Mouse (Mus musculus) embryonic facial prominence, embryonic 12.5 days (tissue): ENCODE measurements around the gene Slc10a7. TPM values are rescaled to one million over a fixed set of nuclear protein-coding genes. Genes with fewer than 3 reads are reported as not detected.
"Not testable (repeated sequence)": the region's sequence is repeated elsewhere in the genome, so short reads cannot be mapped to it uniquely, and the experiment has no call there.

Experiments
- ATAC-seq: fragments of 200-750 bp; cut with Nextera tagmentation; 2 replicates; pipeline ENCODE4 v1.8.0; 2017; ENCODE audit not compliant: insufficient number of reproducible peaks, insufficient read depth, low FRiP score, low TSS enrichment
- H3K27ac ChIP-seq: fragments of 300-500 bp; sonication (generic); 2 replicates; pipeline ENCODE4 v1.5.1; 2016; ENCODE audit warnings: mild to moderate bottlenecking
- H3K27me3 ChIP-seq: fragments of 300-500 bp; sonication (generic); 2 replicates; pipeline ENCODE4 v1.6.1; 2016; ENCODE audit warnings: mild to moderate bottlenecking, moderate library complexity
- H3K36me3 ChIP-seq: fragments of 300-500 bp; sonication (generic); 2 replicates; pipeline ENCODE4 v1.6.1; 2016; ENCODE audit warnings: mild to moderate bottlenecking
- H3K4me1 ChIP-seq: fragments of 300-500 bp; sonication (generic); 2 replicates; pipeline ENCODE4 v1.6.1; 2016
- H3K4me2 ChIP-seq: fragments of 300-500 bp; sonication (generic); replicated peaks from 2 replicates; pipeline ENCODE4 v1.6.1; 2016; ENCODE audit warnings: mild to moderate bottlenecking, moderate library complexity
- H3K4me3 ChIP-seq: fragments of 300-500 bp; sonication (generic); 2 replicates; pipeline ENCODE4 v1.5.1; 2016; ENCODE audit warnings: mild to moderate bottlenecking
- H3K9ac ChIP-seq: fragments of 300-500 bp; sonication (generic); 2 replicates; pipeline ENCODE4 v1.6.1; 2016; ENCODE audit warnings: mild to moderate bottlenecking, moderate library complexity
- H3K9me3 ChIP-seq: fragments of 300-500 bp; sonication (generic); 2 replicates; pipeline ENCODE4 v1.6.1; 2016; ENCODE audit warnings: mild to moderate bottlenecking, moderate library complexity
- WGBS: fragments of 180-500 bp; shearing (Covaris S2); methylation state at CpG from one replicate; pipeline ENCODE4 v1.1.7; 2016; 5-methylcytosine and 5-hydroxymethylcytosine counted together
- polyA plus RNA-seq: library from polyadenylated mRNA; unstranded; fragments of >200 nt; fragmentation: Nextera tagmentation; extraction: Ambion mirVana; gene quantifications from 2 replicates; pipeline ENCODE4 v1.2.1, GENCODE M21; 2016

The Slc10a7 gene
- polyA plus RNA-seq, 1 experiment from 2014 or later = 17.1 TPM

- no peak for ATAC-seq
Observed at GRCm38 (mm10) chr8:78703068-78703820, 194.1 kb downstream of the Slc10a7 start.

DNA sequence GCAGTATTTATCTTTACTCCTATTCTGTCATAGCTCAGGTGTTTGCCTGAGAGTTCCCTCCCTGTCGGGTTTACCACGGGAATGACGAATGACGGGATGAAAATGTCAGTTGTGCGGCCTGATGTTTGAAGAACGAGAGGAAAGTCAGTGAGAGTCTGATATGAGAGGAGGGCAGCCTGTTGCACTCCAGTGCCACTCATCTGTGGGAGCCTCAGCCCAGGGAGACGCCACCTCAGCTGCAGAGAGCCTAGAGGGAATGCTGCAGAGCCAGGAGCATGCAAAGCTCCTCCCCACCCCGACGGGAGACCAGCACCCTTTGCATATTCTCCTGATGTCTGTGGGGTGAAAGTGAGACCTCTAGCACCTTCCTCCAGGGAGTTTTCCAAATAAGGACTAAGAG is 196.8 kb downstream of the Slc10a7 start:
- Histone ChIP-seq H3K4me2 (no peak overlapping the region), H3K27ac (no peak overlapping the region), H3K4me3 (no peak overlapping the region), H3K9ac (no peak overlapping the region), H3K36me3 (peaks cover 5% of the 10 kb centered on the region; the same call in 1 of the 2 replicates), H3K9me3 (no peaks in the 10 kb centered on the region), H3K27me3 (no peaks in the 10 kb centered on the region), H3K4me1 (0 out of 2 replicates have a peak, but pooled peaks cover 3% of the 10 kb centered on the region)
- 63% methylated on average over 9 of the region's 9 CpGs for WGBS
- ATAC-seq = no peak

More at GRCm38 (mm10) chr8:78703068-78703820, 194.1 kb downstream of the Slc10a7 start:
- H3K4me2 ChIP-seq = no peak overlapping the region
- no peak overlapping the region for H3K4me3 ChIP-seq
- H3K27ac ChIP-seq = no peak overlapping the region
- H3K4me1 ChIP-seq = 0 out of 2 replicates have a peak, but pooled peaks cover 3% of the 10 kb centered on the region
- no peaks in the 10 kb centered on the region for H3K9me3 ChIP-seq
- WGBS = 64% methylated on average over 11 of the region's 11 CpGs
- H3K9ac ChIP-seq = no peak overlapping the region
- H3K36me3 ChIP-seq = peaks cover 10% of the 10 kb centered on the region; the same call in 1 of the 2 replicates
- no peaks in the 10 kb centered on the region for H3K27me3 ChIP-seq

DNA sequence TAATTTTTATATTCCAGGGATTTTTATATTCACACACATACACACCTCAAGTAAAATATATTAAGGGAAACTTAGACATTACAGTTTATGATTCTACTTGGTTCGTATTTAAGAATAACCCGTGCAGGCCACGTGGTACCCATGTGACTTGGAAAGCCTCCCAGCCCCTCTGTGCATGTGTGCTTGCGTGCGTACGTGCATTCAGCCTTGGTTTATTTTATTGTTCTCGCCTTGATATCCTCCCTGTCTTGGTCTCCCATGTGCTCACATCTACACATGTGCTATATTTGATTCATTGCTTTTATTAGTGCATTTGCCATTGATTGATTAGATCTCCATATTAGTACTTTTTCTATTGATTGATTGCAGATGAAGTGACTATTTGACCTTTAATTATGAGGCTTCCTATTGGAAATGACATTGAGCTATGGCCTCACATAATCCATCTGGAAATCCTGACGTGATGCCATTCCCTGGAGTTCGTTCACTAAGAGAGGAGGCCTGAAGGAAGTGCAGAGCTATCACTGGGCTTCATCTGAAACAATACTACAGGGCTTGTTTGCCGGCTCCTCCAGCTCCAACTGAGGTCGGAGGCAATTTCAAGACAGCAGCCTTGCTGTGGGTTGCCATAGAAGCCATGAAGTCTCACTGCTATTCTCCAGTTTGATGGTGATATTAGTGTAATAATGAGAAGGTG is 200.9 kb downstream of the Slc10a7 start:
- 80% methylated on average over 11 of the region's 11 CpGs for WGBS
- Histone ChIP-seq H3K4me2 (no peak overlapping the region), H3K4me1 (no peaks in the 10 kb centered on the region), H3K36me3 (no peaks in the 10 kb centered on the region), H3K4me3 (no peak overlapping the region), H3K27me3 (no peaks in the 10 kb centered on the region), H3K9ac (no peak overlapping the region), H3K9me3 (no peaks in the 10 kb centered on the region), H3K27ac (no peak overlapping the region)
- no peak for ATAC-seq

GRCm38 (mm10) chr8:78710961-78711360 is 201.8 kb downstream of the Slc10a7 start:
- H3K4me1 ChIP-seq = no peaks in the 10 kb centered on the region
- no peak overlapping the region for H3K27ac ChIP-seq
- no peak overlapping the region for H3K4me3 ChIP-seq
- H3K9me3 ChIP-seq = no peaks in the 10 kb centered on the region
- no peaks in the 10 kb centered on the region for H3K36me3 ChIP-seq
- no peak overlapping the region for H3K4me2 ChIP-seq
- no peaks in the 10 kb centered on the region for H3K27me3 ChIP-seq
- no peak overlapping the region for H3K9ac ChIP-seq
- WGBS = 95% methylated on average over 10 of the region's 10 CpGs
- ATAC-seq = no peak

- no peak overlapping the region for H3K4me2 ChIP-seq
- H3K36me3 ChIP-seq = peaks cover 8% of the 10 kb centered on the region
- WGBS = 69% methylated on average over 4 of the region's 4 CpGs
- H3K4me1 ChIP-seq = no peaks in the 10 kb centered on the region
- no peaks in the 10 kb centered on the region for H3K9me3 ChIP-seq
- H3K27me3 ChIP-seq = no peaks in the 10 kb centered on the region
- H3K27ac ChIP-seq = no peak overlapping the region
- ATAC-seq = no peak
- no peak overlapping the region for H3K4me3 ChIP-seq
- no peak overlapping the region for H3K9ac ChIP-seq
Observed at GRCm38 (mm10) chr8:78714880-78715279, 205.7 kb downstream of the Slc10a7 start.

DNA sequence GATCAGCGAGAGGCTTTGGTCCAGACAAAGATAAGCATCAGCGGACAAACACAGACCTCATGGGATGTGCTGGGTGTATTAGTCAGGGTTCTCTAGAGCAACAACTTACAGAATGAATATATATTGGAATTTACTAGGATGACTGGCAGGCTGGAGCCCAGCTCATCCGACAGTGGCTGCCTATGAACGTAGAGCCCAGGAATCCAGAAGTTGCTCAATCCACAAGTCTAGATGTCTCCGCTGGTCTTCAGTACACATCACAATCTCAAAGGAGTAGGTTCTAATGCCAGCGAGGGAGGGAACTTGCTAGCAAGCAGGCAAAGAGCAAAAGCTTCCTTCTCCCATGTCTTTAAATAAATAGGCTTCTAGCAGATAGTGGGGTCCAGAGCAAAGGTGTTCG is 207.4 kb downstream of the Slc10a7 start:
- no peak for ATAC-seq
- WGBS = 92% methylated on average over 7 of the region's 7 CpGs
- no peak overlapping the region for H3K4me2 ChIP-seq

GRCm38 (mm10) chr8:78717191-78717590 is 208.0 kb downstream of the Slc10a7 start:
- H3K27ac ChIP-seq, H3K36me3 ChIP-seq, H3K9me3 ChIP-seq, H3K9ac ChIP-seq, H3K27me3 ChIP-seq, ATAC-seq, H3K4me3 ChIP-seq, H3K4me1 ChIP-seq, H3K4me2 ChIP-seq: not testable (repeated sequence)
- WGBS = 79% methylated on average over 10 of the region's 10 CpGs

More for the DNA sequence above, 207.4 kb downstream of the Slc10a7 start:
- Histone ChIP-seq H3K4me1 (no peaks in the 10 kb centered on the region), H3K9me3 (no peaks in the 10 kb centered on the region), H3K27ac (no peak overlapping the region), H3K36me3 (peaks cover 8% of the 10 kb centered on the region), H3K4me3 (no peak overlapping the region), H3K9ac (no peak overlapping the region), H3K27me3 (no peaks in the 10 kb centered on the region)

GRCm38 (mm10) chr8:78719279-78720040 is 210.3 kb downstream of the Slc10a7 start:
- no peak overlapping the region for H3K9ac ChIP-seq
- H3K36me3 ChIP-seq = peaks cover 8% of the 10 kb centered on the region
- no peak overlapping the region for H3K27ac ChIP-seq
- no peaks in the 10 kb centered on the region for H3K27me3 ChIP-seq
- no peak overlapping the region for H3K4me3 ChIP-seq
- H3K4me1 ChIP-seq = no peaks in the 10 kb centered on the region
- WGBS = 84% methylated on average over 10 of the region's 10 CpGs
- no peaks in the 10 kb centered on the region for H3K9me3 ChIP-seq
- no peak overlapping the region for H3K4me2 ChIP-seq
- ATAC-seq = no peak

DNA sequence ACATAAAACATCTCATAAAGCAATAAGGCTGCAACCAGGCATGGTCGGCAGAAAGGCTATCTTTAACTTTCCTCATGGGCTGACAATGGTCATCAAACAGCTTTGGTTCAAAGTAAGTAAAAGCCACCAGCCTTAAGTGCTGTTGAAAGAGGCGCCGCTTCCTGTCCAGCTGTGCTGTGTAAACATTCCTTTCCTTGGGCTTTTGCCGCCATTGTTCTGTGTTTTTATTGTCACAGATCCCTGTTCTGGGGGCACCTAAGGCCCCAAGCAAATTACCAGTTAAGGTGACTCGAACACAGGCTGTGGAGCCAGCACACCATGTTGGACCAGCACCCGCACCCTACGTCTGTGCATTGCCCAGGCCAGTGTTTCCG is 210.9 kb downstream of the Slc10a7 start:
- 64% methylated on average over 8 of the region's 8 CpGs for WGBS
- H3K27ac ChIP-seq = no peak overlapping the region
- no peak overlapping the region for H3K4me2 ChIP-seq
- H3K36me3 ChIP-seq = peaks cover 8% of the 10 kb centered on the region
- H3K4me1 ChIP-seq = no peaks in the 10 kb centered on the region
- ATAC-seq = no peak
- no peak overlapping the region for H3K4me3 ChIP-seq
- no peaks in the 10 kb centered on the region for H3K27me3 ChIP-seq
- no peak overlapping the region for H3K9ac ChIP-seq
- no peaks in the 10 kb centered on the region for H3K9me3 ChIP-seq

DNA sequence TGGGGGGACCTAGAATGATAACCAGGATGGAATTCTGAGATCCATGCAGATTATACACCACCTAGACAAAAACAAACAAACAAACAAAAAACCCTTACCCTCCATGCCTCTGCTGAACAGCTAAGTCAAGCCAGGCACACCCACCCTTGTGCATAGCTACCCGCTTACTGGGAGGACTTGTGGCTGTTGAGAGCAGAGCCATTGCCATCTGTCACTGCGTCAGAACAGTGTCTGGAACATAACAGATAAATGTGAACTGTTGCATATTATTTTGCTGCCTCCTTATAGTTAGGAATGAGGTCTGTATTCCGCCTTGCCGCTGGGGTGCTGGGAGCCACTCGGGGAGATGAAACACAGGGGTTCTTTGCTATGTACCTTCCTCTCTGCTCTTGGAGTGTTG is 212.4 kb downstream of the Slc10a7 start:
- Histone ChIP-seq H3K4me2 (no peak overlapping the region), H3K9me3 (no peaks in the 10 kb centered on the region), H3K4me1 (no peaks in the 10 kb centered on the region), H3K4me3 (no peak overlapping the region), H3K9ac (no peak overlapping the region), H3K36me3 (peaks cover 8% of the 10 kb centered on the region), H3K27ac (no peak overlapping the region), H3K27me3 (no peaks in the 10 kb centered on the region)
- ATAC-seq = no peak
- WGBS = 89% methylated on average over 5 of the region's 5 CpGs

DNA sequence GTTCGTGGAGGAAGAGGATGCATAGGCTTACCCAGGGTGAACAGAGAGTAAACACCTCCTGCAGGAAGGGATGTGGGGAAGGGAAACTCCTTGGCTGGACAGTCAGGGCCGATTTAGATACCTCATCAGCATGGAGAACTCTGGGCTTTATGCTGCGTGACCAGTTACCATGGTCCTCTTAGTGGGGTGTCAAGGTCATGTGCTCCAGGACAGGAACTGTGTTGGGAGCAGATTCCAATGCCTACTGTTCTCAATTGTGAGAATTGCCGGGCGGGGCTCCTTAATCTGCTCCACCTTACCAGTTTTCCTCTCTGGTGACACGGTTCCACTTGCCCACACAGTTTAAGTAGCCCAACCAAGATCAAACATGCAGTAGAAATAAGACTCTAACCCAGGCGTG is 213.1 kb downstream of the Slc10a7 start:
- ATAC-seq = no peak
- H3K36me3 ChIP-seq = peaks cover 8% of the 10 kb centered on the region
- H3K27ac ChIP-seq = no peak overlapping the region
- H3K9me3 ChIP-seq = no peaks in the 10 kb centered on the region
- H3K9ac ChIP-seq = no peak overlapping the region
- 78% methylated on average over 7 of the region's 7 CpGs for WGBS
- no peak overlapping the region for H3K4me2 ChIP-seq
- no peaks in the 10 kb centered on the region for H3K27me3 ChIP-seq
- no peak overlapping the region for H3K4me3 ChIP-seq
- no peaks in the 10 kb centered on the region for H3K4me1 ChIP-seq
